Mouse (Mus musculus): Measurements from ENCODE around the gene Tctn1. TPM values are rescaled to one million over a fixed set of nuclear protein-coding genes. Genes with fewer than 3 reads are reported as not detected.
A peak's percentile ranks its signal among the peaks of the same experiment; 100 is the strongest.

The Tctn1 gene
- total and polyA plus RNA-seq, 3 experiments = 5.0 to 12.0 (median 10.9) TPM

DNA sequence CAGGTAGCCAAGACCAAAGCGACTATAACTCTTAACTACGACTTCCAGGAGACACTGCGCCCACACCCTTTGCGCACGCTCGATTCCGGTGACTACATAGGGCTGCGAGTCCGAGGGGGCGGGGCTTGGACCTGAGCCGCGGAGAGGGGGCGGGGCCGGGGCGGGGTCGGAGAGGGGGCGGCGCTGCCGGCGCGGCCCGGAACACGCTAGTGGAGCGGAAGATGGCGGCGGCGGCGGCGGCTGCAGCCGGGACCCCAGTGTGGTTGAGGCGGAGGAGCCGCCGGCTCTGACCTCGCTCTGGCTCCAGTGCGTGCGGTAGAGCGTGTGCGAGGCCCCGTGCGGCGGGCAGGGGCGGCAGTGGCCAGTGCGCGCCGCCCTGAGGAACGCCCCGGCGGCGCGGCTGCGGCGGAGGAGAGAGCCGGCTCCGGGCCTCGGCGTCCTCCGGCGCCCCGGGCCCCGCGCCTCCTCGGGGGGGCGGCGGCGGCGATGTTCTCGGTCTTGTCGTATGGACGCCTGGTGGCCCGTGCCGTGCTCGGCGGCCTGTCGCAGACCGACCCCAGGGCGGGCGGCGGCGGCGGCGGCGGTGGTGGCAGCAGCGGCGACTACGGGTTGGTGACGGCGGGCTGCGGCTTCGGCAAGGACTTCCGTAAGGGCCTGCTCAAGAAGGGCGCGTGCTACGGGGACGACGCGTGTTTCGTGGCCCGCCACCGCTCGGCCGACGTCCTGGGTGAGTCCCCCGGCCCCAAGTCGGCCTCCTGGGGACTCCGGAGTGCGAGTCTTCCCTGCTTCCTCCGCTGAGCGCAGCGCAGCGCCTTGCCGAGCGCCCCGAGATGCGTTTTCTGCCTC lies 20.1 kb upstream of the Tctn1 start, which contains the start of gene Pptc7:
TSS of gene Pptc7 (plus strand) at position 183 of the 846 bp plus-strand sequence.
- H3K9me3 ChIP-seq (replicated peaks) = no peaks in the 10 kb centered on the region
- peak; percentile 87 for DNase-seq (ENCODE audit: low spot score)

DNA sequence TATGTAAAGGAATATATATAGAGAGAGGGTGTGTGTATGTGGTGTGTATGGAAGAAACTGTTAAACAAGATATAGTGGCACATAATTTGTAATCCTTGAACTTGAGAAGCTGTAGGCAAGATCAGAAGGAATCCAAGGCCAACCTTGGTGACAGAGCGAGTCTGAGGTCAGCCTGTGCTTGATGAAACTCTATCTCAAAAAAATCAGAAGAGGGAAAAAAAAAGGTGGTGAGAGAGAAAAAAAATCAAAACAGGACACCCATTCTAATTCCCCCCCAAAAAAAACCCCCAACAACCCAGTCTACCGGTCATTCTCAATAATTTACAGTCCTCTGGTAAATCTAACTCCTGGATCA lies 19.5 kb upstream of the Tctn1 start:
- no peak for ATAC-seq (ENCODE audit: extremely low read depth, insufficient number of reproducible peaks, low FRiP score, poor library complexity, severe bottlenecking)
- no peak for TF ChIP-seq GATA2 (IDR thresholded peaks at IDR 0.05; ENCODE audit: borderline replicate concordance, low read depth, low read length)
- TF ChIP-seq POLR2AphosphoS5 (IDR thresholded peaks at IDR 0.05; ENCODE audit: insufficient replicate concordance, low read depth, low read length) = no peak
- no peak for TF ChIP-seq CTCF (IDR thresholded peaks at IDR 0.05; ENCODE audit: low read depth, low read length)
- no peak for TF ChIP-seq TAL1 (conservative IDR thresholded peaks at IDR 0.05; ENCODE audit: low read depth, low read length)
- TF ChIP-seq GATA1 (IDR thresholded peaks at IDR 0.05; ENCODE audit: borderline replicate concordance, low read length) = no peak
- H3K9me3 ChIP-seq (replicated peaks) = no peaks in the 10 kb centered on the region
- peaks cover 27% of the 10 kb centered on the region for H3K36me3 ChIP-seq (replicated peaks)
- H3K4me3 ChIP-seq (ENCODE audit: low read depth, low read length) = peak overlapping the region; percentile 76
- no peak for DNase-seq (ENCODE audit: low spot score)
- peaks cover 16% of the 10 kb centered on the region for H3K27me3 ChIP-seq (ENCODE audit: insufficient read depth, low read length)
- H3K4me1 ChIP-seq (ENCODE audit: insufficient read depth, low read depth, low read length) = peaks cover 36% of the 10 kb centered on the region

More for the DNA sequence above, 20.1 kb upstream of the Tctn1 start, which contains the start of gene Pptc7:
- H3K4me3 ChIP-seq (ENCODE audit: low read depth, low read length) = peak within 1 kb of the TSS; percentile 76
- TF ChIP-seq GATA2 (IDR thresholded peaks at IDR 0.05; ENCODE audit: borderline replicate concordance, low read depth, low read length) (no peak), CTCF (IDR thresholded peaks at IDR 0.05; ENCODE audit: low read depth, low read length) (no peak), POLR2AphosphoS5 (IDR thresholded peaks at IDR 0.05; ENCODE audit: insufficient replicate concordance, low read depth, low read length) (no peak), GATA1 (IDR thresholded peaks at IDR 0.05; ENCODE audit: borderline replicate concordance, low read length) (no peak), TAL1 (conservative IDR thresholded peaks at IDR 0.05; ENCODE audit: low read depth, low read length) (no peak)
- peak; percentile 81 for ATAC-seq (ENCODE audit: extremely low read depth, insufficient number of reproducible peaks, low FRiP score, poor library complexity, severe bottlenecking)
- peaks cover 39% of the 10 kb centered on the region for H3K4me1 ChIP-seq (ENCODE audit: insufficient read depth, low read depth, low read length)
- peaks cover 16% of the 10 kb centered on the region for H3K27me3 ChIP-seq (ENCODE audit: insufficient read depth, low read length)
- H3K36me3 ChIP-seq (replicated peaks) = peaks cover 32% of the 10 kb centered on the region

DNA sequence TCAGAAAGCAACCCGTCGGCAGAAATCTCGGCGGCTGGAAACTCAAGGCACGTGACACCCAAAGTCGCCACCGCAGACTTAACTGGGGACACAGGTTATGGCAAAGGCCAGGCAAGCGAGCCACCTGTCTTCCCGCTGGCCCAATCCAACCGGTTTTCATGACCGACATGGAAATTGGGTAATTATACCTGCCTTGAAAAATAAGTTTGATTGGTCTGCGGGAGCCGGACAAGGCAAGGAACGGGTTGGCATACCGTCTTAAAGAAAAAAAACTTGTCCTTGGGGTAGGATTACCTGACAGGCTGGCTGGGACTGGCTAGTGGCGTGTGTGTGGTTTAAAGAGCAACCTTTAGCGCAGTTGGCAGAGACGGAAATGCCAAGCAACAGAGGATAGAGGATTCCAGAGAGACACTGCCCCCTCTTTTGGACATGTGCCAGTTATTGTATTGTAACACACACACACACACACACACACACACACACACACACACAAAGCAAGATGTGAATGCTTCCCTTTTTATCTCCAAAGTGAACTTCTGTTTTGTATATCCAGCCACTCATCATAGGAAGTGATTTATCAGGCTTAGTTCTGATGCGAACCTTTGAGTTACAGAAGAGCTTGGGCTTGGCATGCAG lies 16.7 kb upstream of the Tctn1 start:
- no peak overlapping the region for H3K4me3 ChIP-seq (ENCODE audit: low read depth, low read length)
- no peaks in the 10 kb centered on the region for H3K9me3 ChIP-seq (replicated peaks)
- DNase-seq (ENCODE audit: low spot score) (no peak), ATAC-seq (ENCODE audit: extremely low read depth, insufficient number of reproducible peaks, low FRiP score, poor library complexity, severe bottlenecking) (no peak)
- no peaks in the 10 kb centered on the region for H3K36me3 ChIP-seq (replicated peaks)
- H3K4me1 ChIP-seq (ENCODE audit: insufficient read depth, low read depth, low read length) = peaks cover 33% of the 10 kb centered on the region
- TF ChIP-seq GATA2 (IDR thresholded peaks at IDR 0.05; ENCODE audit: borderline replicate concordance, low read depth, low read length) (no peak), POLR2AphosphoS5 (IDR thresholded peaks at IDR 0.05; ENCODE audit: insufficient replicate concordance, low read depth, low read length) (no peak), GATA1 (IDR thresholded peaks at IDR 0.05; ENCODE audit: borderline replicate concordance, low read length) (no peak), CTCF (IDR thresholded peaks at IDR 0.05; ENCODE audit: low read depth, low read length) (no peak), TAL1 (conservative IDR thresholded peaks at IDR 0.05; ENCODE audit: low read depth, low read length) (no peak)
- H3K27me3 ChIP-seq (ENCODE audit: insufficient read depth, low read length) = peaks cover 24% of the 10 kb centered on the region

DNA sequence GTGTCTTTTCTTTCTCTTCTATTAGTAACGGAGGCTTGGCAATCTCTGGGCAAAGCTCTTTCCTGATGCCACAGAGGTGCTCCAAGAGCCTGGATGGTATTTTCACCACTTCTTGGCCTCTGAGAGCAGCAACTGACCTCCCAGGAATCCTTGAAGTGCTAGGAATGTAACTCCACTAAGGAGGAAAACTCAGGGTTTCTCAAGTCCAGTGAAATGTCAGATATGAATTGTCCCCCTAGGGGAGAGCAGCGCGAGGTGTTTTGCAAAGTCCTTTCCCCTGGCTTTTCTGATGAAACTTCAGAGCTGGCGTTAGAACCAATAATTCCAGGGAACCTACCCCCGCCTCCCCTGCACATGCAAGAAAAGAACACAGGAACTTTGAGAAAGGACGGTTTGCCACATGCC lies 16.2 kb upstream of the Tctn1 start:
- no peak for ATAC-seq (ENCODE audit: extremely low read depth, insufficient number of reproducible peaks, low FRiP score, poor library complexity, severe bottlenecking)

DNA sequence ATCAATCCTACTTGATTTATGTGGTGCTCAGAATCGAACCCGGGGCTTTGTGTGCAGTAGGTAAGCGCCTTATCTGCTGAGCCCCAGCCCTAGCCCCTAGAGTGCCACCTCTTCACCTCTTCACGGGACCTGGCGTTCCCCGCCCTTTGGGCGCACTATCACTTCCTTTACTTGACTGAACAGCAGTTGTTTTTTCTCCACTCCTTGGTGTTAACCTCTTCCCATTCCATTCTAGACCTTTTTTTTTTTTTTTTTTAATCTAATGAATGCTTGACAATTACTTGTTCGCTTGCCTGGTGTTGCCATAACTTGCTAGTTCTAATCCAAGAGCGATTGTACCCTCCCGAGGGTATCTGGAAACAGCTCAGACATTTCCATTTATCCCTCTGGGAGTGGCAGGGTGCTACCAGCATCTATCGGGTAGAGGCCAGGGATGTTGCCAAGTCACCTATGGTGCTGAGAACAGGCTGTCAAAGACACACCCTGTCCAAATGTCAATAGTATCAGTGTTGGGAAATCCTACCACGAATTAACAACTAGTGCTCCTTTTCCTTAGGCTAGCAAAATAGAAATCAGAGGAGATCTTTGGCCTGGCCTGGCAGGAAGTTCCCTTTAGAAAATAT lies 15.7 kb upstream of the Tctn1 start:
- ATAC-seq (ENCODE audit: extremely low read depth, insufficient number of reproducible peaks, low FRiP score, poor library complexity, severe bottlenecking) (no peak), DNase-seq (ENCODE audit: low spot score) (no peak)
- Histone ChIP-seq H3K27me3 (ENCODE audit: insufficient read depth, low read length) (peaks cover 34% of the 10 kb centered on the region), H3K4me3 (ENCODE audit: low read depth, low read length) (no peak overlapping the region), H3K36me3 (replicated peaks) (no peaks in the 10 kb centered on the region), H3K9me3 (replicated peaks) (no peaks in the 10 kb centered on the region), H3K4me1 (ENCODE audit: insufficient read depth, low read depth, low read length) (peaks cover 23% of the 10 kb centered on the region)
- TF ChIP-seq GATA1 (IDR thresholded peaks at IDR 0.05; ENCODE audit: borderline replicate concordance, low read length) = no peak
- TF ChIP-seq TAL1 (conservative IDR thresholded peaks at IDR 0.05; ENCODE audit: low read depth, low read length) = no peak
- no peak for TF ChIP-seq CTCF (IDR thresholded peaks at IDR 0.05; ENCODE audit: low read depth, low read length)

More for the DNA sequence above, 16.2 kb upstream of the Tctn1 start:
- DNase-seq (ENCODE audit: low spot score) = no peak
- TF ChIP-seq GATA2 (IDR thresholded peaks at IDR 0.05; ENCODE audit: borderline replicate concordance, low read depth, low read length) (no peak), TAL1 (conservative IDR thresholded peaks at IDR 0.05; ENCODE audit: low read depth, low read length) (no peak), CTCF (IDR thresholded peaks at IDR 0.05; ENCODE audit: low read depth, low read length) (no peak), GATA1 (IDR thresholded peaks at IDR 0.05; ENCODE audit: borderline replicate concordance, low read length) (no peak), POLR2AphosphoS5 (IDR thresholded peaks at IDR 0.05; ENCODE audit: insufficient replicate concordance, low read depth, low read length) (no peak)
- Histone ChIP-seq H3K4me3 (ENCODE audit: low read depth, low read length) (no peak overlapping the region), H3K4me1 (ENCODE audit: insufficient read depth, low read depth, low read length) (peaks cover 28% of the 10 kb centered on the region), H3K27me3 (ENCODE audit: insufficient read depth, low read length) (peaks cover 29% of the 10 kb centered on the region), H3K9me3 (replicated peaks) (no peaks in the 10 kb centered on the region), H3K36me3 (replicated peaks) (no peaks in the 10 kb centered on the region)

DNA sequence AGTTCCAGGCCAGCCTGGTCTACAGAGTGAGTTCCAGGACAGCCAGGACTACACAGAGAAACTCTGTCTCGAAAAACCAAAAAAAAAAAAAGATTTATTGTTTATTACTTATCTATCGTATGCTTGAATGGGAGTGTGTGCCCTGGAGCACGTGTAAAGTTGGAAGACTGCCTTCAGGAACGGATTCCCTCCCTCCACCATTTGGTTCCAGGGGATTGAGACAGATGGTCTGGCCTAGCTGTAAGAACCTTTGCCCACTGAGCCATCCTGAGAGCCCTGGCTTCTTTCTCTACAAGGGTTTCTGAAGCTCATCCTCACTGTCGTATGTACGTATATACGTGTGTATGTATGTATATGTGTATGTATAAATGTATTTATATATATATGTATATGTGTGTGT lies 14.7 kb upstream of the Tctn1 start:
- TF ChIP-seq GATA2 (IDR thresholded peaks at IDR 0.05; ENCODE audit: borderline replicate concordance, low read depth, low read length) = no peak
- TF ChIP-seq TAL1 (conservative IDR thresholded peaks at IDR 0.05; ENCODE audit: low read depth, low read length) = no peak
- TF ChIP-seq GATA1 (IDR thresholded peaks at IDR 0.05; ENCODE audit: borderline replicate concordance, low read length) = no peak
- TF ChIP-seq CTCF (IDR thresholded peaks at IDR 0.05; ENCODE audit: low read depth, low read length) = no peak
- no peak for TF ChIP-seq POLR2AphosphoS5 (IDR thresholded peaks at IDR 0.05; ENCODE audit: insufficient replicate concordance, low read depth, low read length)
- no peaks in the 10 kb centered on the region for H3K36me3 ChIP-seq (replicated peaks)
- H3K4me1 ChIP-seq (ENCODE audit: insufficient read depth, low read depth, low read length) = peaks cover 24% of the 10 kb centered on the region
- peaks cover 39% of the 10 kb centered on the region for H3K27me3 ChIP-seq (ENCODE audit: insufficient read depth, low read length)
- H3K4me3 ChIP-seq (ENCODE audit: low read depth, low read length) = no peak overlapping the region
- ATAC-seq (ENCODE audit: extremely low read depth, insufficient number of reproducible peaks, low FRiP score, poor library complexity, severe bottlenecking) (no peak), DNase-seq (ENCODE audit: low spot score) (no peak)
- no peaks in the 10 kb centered on the region for H3K9me3 ChIP-seq (replicated peaks)
